Mouse (Mus musculus) forebrain, embryonic 14.5 days (tissue): ENCODE data around the gene Btnl2. TPM values are rescaled to one million over a fixed set of nuclear protein-coding genes. Genes with fewer than 3 reads are reported as not detected.
A peak's percentile ranks its signal among the peaks of the same experiment; 100 is the strongest.
"Not testable (repeated sequence)": the region's sequence is repeated elsewhere in the genome, so short reads cannot be mapped to it uniquely, and the experiment has no call there.

Experiments used
- ATAC-seq: fragments of 200-750 bp; cut with Nextera tagmentation; 2 replicates; pipeline ENCODE4 v1.8.0; 2017; ENCODE audit warnings: mild to moderate bottlenecking, moderate library complexity
- DNase-seq: peaks from one replicate; pipeline ENCODE4 v3.0.0-alpha.2; 2015; ENCODE audit warnings: low spot score
- H3K27ac ChIP-seq: fragments of 300-500 bp; sonication (generic); 2 replicates; pipeline ENCODE4 v1.5.1; 2014; ENCODE audit warnings: low read depth, mild to moderate bottlenecking, control low read depth, low read length, moderate library complexity
- H3K27me3 ChIP-seq: fragments of 300-500 bp; sonication (generic); replicated peaks from 2 replicates; pipeline ENCODE4 v1.6.1; 2014; ENCODE audit warnings: low read length, control low read depth, mixed read lengths; ENCODE audit not compliant: control insufficient read depth, insufficient read depth
- H3K36me3 ChIP-seq: fragments of 300-500 bp; sonication (generic); 2 replicates; pipeline ENCODE4 v1.6.1; 2014; ENCODE audit warnings: low read length, control low read depth; ENCODE audit not compliant: control insufficient read depth, insufficient read depth
- H3K4me1 ChIP-seq: fragments of 300-500 bp; sonication (generic); 2 replicates; pipeline ENCODE4 v1.6.1; 2014; ENCODE audit warnings: antibody characterized with exemption, low read length, control low read depth; ENCODE audit not compliant: control insufficient read depth, insufficient read depth
- H3K4me2 ChIP-seq: fragments of 300-500 bp; sonication (generic); 2 replicates; pipeline ENCODE4 v1.6.1; 2014; ENCODE audit warnings: mild to moderate bottlenecking, control low read depth, low read length
- H3K4me3 ChIP-seq: fragments of 300-500 bp; sonication (generic); 2 replicates; pipeline ENCODE4 v1.5.1; 2014; ENCODE audit warnings: low read depth, low read length, control low read depth
- H3K9ac ChIP-seq: fragments of 300-500 bp; sonication (generic); 2 replicates; pipeline ENCODE4 v1.6.1; 2014; ENCODE audit warnings: mild to moderate bottlenecking, low read length, control low read depth, moderate library complexity
- H3K9me3 ChIP-seq: fragments of 300-500 bp; sonication (generic); replicated peaks from 2 replicates; pipeline ENCODE4 v1.6.1; 2016; ENCODE audit warnings: low read length, control low read depth, mixed read lengths; ENCODE audit not compliant: control insufficient read depth
- WGBS: fragments of 180-500 bp; shearing (Covaris S2); extraction: QIAGEN DNeasy Blood & Tissue Kit; methylation state at CpG from one replicate; pipeline ENCODE4 v1.1.7; 2014; 5-methylcytosine and 5-hydroxymethylcytosine counted together
- polyA plus RNA-seq: library from polyadenylated mRNA; unstranded; fragments of >200 nt; fragmentation: Nextera tagmentation; extraction: Ambion mirVana; gene quantifications from 2 replicates; pipeline ENCODE4 v1.2.1, GENCODE M21; 2014

Btnl2 gene
- polyA plus RNA-seq, result not detected in 2 replicates

GRCm38 (mm10) chr17:34354539-34354938 is at the start of gene Btnl2:
Btnl2 (plus strand) TSS chr17:34354822.
- Histone ChIP-seq H3K36me3 (no peaks in the 10 kb centered on the region), H3K4me3 (no peak within 1 kb of the TSS), H3K9ac (no peak within 1 kb of the TSS), H3K4me2 (no peak within 1 kb of the TSS), H3K27me3 (no peaks in the 10 kb centered on the region), H3K27ac (no peak within 1 kb of the TSS), H3K4me1 (no peaks in the 10 kb centered on the region), H3K9me3 (no peaks in the 10 kb centered on the region)
- 85% methylated on average over 5 of the region's 5 CpGs for WGBS
- ATAC-seq, result no peak
- no peak for DNase-seq

DNA sequence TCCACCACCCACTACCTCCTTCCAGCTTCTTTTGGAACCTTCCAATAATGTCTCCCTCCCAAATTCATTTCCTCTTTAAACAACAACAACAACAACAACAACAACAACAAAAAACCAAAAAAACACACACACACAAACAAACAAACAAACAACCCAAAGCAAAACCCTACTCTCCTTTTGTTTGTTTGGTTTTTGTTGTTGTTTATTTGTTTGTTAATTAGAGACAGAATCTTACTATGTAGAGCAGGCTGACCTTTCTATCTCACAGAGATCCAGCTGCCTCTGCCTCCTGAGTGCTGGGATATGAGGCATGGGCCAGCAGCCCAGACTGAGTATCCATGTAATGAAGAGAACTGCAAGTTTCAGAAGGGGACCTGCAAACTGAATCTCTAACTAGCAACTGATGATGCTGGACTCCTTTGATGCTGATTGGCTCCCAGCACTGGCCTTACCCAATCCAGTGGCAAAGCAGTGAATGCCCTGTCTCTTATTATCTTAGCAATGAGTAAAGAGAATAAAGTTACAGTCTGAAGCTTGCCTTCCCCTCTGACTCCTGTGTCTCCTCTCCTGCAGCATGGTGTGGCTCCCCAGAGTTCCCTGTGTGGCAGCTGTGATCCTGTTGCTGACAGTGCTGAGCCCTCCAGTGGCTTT is 49.1 kb upstream of the Btnl2 start, which contains the start of gene H2-Eb1:
TSS of gene H2-Eb1 (plus strand) at position 488 of the 651 bp plus-strand sequence.
- Histone ChIP-seq H3K4me1 (no peaks in the 10 kb centered on the region), H3K4me3 (no peak within 1 kb of the TSS), H3K9me3 (no peaks in the 10 kb centered on the region), H3K36me3 (no peaks in the 10 kb centered on the region), H3K9ac (no peak within 1 kb of the TSS), H3K27ac (no peak within 1 kb of the TSS), H3K4me2 (no peak within 1 kb of the TSS), H3K27me3 (no peaks in the 10 kb centered on the region)
- DNase-seq, result peak; percentile 93
- ATAC-seq, result peak; percentile 86

DNA sequence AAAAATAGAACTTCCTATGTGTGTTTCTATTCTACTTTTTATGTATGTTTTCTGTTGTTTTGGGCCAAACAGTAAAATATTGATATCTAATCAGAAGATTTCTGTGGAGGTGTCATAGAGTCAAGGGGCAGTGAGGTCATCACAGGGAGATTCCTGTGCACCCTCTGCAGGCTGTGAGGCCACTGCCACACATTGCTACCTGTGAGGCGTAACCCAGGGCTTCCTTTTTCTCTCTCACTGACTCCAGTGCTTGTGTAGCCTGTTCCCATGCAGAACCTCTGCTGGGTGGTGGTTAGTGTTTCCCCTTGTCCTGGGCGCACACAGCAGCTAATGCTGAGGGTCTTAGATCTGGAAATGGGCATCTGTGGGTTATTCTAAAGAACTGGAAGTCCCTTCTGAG is 48.2 kb upstream of the Btnl2 start:
- Histone ChIP-seq H3K4me3 (no peak overlapping the region), H3K4me2 (no peak overlapping the region), H3K4me1 (no peaks in the 10 kb centered on the region), H3K9me3 (no peaks in the 10 kb centered on the region), H3K9ac (no peak overlapping the region), H3K27ac (no peak overlapping the region), H3K36me3 (no peaks in the 10 kb centered on the region), H3K27me3 (no peaks in the 10 kb centered on the region)
- 71% methylated on average over 2 of the region's 2 CpGs for WGBS
- no peak for ATAC-seq
- no peak for DNase-seq

GRCm38 (mm10) chr17:34307216-34307615 is 47.4 kb upstream of the Btnl2 start:
- H3K4me1 ChIP-seq, result no peaks in the 10 kb centered on the region
- no peaks in the 10 kb centered on the region for H3K27me3 ChIP-seq
- DNase-seq, result no peak
- no peak overlapping the region for H3K4me2 ChIP-seq
- H3K4me3 ChIP-seq, result no peak overlapping the region
- ATAC-seq, result no peak
- H3K36me3 ChIP-seq, result no peaks in the 10 kb centered on the region
- H3K9ac ChIP-seq, result no peak overlapping the region
- H3K9me3 ChIP-seq, result no peaks in the 10 kb centered on the region
- H3K27ac ChIP-seq, result no peak overlapping the region

GRCm38 (mm10) chr17:34308161-34308560 is 46.5 kb upstream of the Btnl2 start:
- H3K4me2 ChIP-seq, result no peak overlapping the region
- ATAC-seq, result no peak
- 82% methylated on average over 4 of the region's 4 CpGs for WGBS

GRCm38 (mm10) chr17:34309225-34309624 is 45.4 kb upstream of the Btnl2 start:
- 31% methylated on average over 10 of the region's 10 CpGs for WGBS
- H3K36me3 ChIP-seq, result no peaks in the 10 kb centered on the region

More at GRCm38 (mm10) chr17:34308161-34308560, 46.5 kb upstream of the Btnl2 start:
- no peaks in the 10 kb centered on the region for H3K36me3 ChIP-seq
- no peaks in the 10 kb centered on the region for H3K9me3 ChIP-seq
- no peak overlapping the region for H3K27ac ChIP-seq
- no peak overlapping the region for H3K9ac ChIP-seq
- no peak for DNase-seq
- H3K4me1 ChIP-seq, result no peaks in the 10 kb centered on the region
- no peaks in the 10 kb centered on the region for H3K27me3 ChIP-seq
- H3K4me3 ChIP-seq, result no peak overlapping the region

DNA sequence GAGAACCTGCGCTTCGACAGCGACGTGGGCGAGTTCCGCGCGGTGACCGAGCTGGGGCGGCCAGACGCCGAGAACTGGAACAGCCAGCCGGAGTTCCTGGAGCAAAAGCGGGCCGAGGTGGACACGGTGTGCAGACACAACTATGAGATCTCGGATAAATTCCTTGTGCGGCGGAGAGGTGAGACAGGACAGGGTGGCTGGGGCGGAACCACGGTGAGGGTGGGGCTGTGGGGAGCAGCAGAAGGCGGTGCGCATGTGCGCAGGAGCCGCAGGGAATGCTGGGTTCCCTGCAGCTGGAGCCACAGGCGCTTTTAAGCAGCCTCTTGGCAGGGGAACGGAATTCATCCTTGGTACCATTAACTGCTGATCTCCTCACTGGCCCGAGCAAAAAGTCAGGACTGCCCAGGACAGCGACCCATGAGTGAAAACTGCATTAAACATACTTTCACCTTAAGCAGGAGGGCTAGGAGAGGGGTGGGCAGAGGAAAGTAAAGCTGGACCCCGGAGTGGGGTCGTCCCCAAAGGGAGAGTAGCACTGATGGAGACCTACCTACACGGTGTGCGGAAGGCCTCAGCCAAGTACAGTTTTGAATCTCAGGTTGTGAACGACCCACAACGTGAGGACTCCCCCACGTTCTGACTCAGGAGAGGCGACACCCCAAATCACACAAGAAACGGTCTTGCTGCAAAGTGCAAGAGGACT is 44.8 kb upstream of the Btnl2 start:
- no peak overlapping the region for H3K27ac ChIP-seq
- no peaks in the 10 kb centered on the region for H3K27me3 ChIP-seq
- 21% methylated on average over 38 of the region's 38 CpGs for WGBS
- H3K9me3 ChIP-seq, result no peaks in the 10 kb centered on the region
- ATAC-seq (peak; percentile 92), DNase-seq (peak; percentile 82)
- H3K4me2 ChIP-seq, result peak overlapping the region; percentile 77
- H3K36me3 ChIP-seq, result no peaks in the 10 kb centered on the region
- H3K4me3 ChIP-seq, result peak overlapping the region; percentile 54
- H3K9ac ChIP-seq, result peak overlapping the region; percentile 74
- no peaks in the 10 kb centered on the region for H3K4me1 ChIP-seq

More at GRCm38 (mm10) chr17:34309225-34309624, 45.4 kb upstream of the Btnl2 start:
- H3K4me1 ChIP-seq, result no peaks in the 10 kb centered on the region
- DNase-seq (no peak), ATAC-seq (0 out of 2 replicates have a peak, but pooled peaks have one; percentile 2)
- no peaks in the 10 kb centered on the region for H3K9me3 ChIP-seq
- peak overlapping the region; percentile 77 for H3K4me2 ChIP-seq
- H3K4me3 ChIP-seq, result peak overlapping the region; percentile 54
- no peak overlapping the region for H3K27ac ChIP-seq
- peak overlapping the region; percentile 74 for H3K9ac ChIP-seq
- H3K27me3 ChIP-seq, result no peaks in the 10 kb centered on the region

GRCm38 (mm10) chr17:34310526-34310925 is 44.1 kb upstream of the Btnl2 start:
- not testable (repeated sequence) for H3K4me3 ChIP-seq, DNase-seq, H3K9me3 ChIP-seq, H3K4me2 ChIP-seq, H3K9ac ChIP-seq, H3K4me1 ChIP-seq, ATAC-seq, H3K27ac ChIP-seq, H3K27me3 ChIP-seq, H3K36me3 ChIP-seq
- 90% methylated on average over 3 of the region's 3 CpGs for WGBS

- Histone ChIP-seq H3K36me3 (no peaks in the 10 kb centered on the region), H3K27me3 (no peaks in the 10 kb centered on the region), H3K4me1 (no peaks in the 10 kb centered on the region), H3K4me2 (no peak overlapping the region), H3K9ac (no peak overlapping the region), H3K9me3 (no peaks in the 10 kb centered on the region), H3K4me3 (no peak overlapping the region), H3K27ac (no peak overlapping the region)
- ATAC-seq (no peak), DNase-seq (no peak)
- WGBS, result 86% methylated on average over 1 of the region's 1 CpGs
Observed at GRCm38 (mm10) chr17:34312185-34312584, 42.4 kb upstream of the Btnl2 start.
